Mouse (Mus musculus) liver, embryonic 15.5 days (tissue): ENCODE measurements around the gene Dkkl1. TPM values are rescaled to one million over a fixed set of nuclear protein-coding genes. Genes with fewer than 3 reads are reported as not detected.
A peak's percentile ranks its signal among the peaks of the same experiment; 100 is the strongest.

ENCODE experiments used
- ATAC-seq: fragments of 200-750 bp; cut with Nextera tagmentation; 2 replicates; pipeline ENCODE4 v1.8.0; 2017; ENCODE audit warnings: moderate number of reproducible peaks, mild to moderate bottlenecking, moderate library complexity; ENCODE audit not compliant: insufficient read depth
- H3K27ac ChIP-seq: fragments of 300-500 bp; sonication (generic); replicated peaks from 2 replicates; pipeline ENCODE4 v1.5.1; 2015; ENCODE audit warnings: mild to moderate bottlenecking, inconsistent platforms
- H3K27me3 ChIP-seq: fragments of 300-500 bp; sonication (generic); 2 replicates; pipeline ENCODE4 v1.6.1; 2015; ENCODE audit warnings: mild to moderate bottlenecking, inconsistent platforms
- H3K36me3 ChIP-seq: fragments of 300-500 bp; sonication (generic); replicated peaks from 2 replicates; pipeline ENCODE4 v1.6.1; 2015; ENCODE audit warnings: moderate library complexity, mild to moderate bottlenecking, inconsistent platforms
- H3K4me1 ChIP-seq: fragments of 300-500 bp; sonication (generic); replicated peaks from 2 replicates; pipeline ENCODE4 v1.6.1; 2015; ENCODE audit warnings: inconsistent platforms
- H3K4me2 ChIP-seq: fragments of 300-500 bp; sonication (generic); 2 replicates; pipeline ENCODE4 v1.6.1; 2015; ENCODE audit warnings: moderate library complexity, mild to moderate bottlenecking, inconsistent platforms
- H3K4me3 ChIP-seq: fragments of 300-500 bp; sonication (generic); replicated peaks from 2 replicates; pipeline ENCODE4 v1.5.1; 2015; ENCODE audit warnings: mild to moderate bottlenecking, inconsistent platforms
- H3K9ac ChIP-seq: fragments of 300-500 bp; sonication (generic); 2 replicates; pipeline ENCODE4 v1.6.1; 2015; ENCODE audit warnings: moderate library complexity, mild to moderate bottlenecking, inconsistent platforms
- H3K9me3 ChIP-seq: fragments of 300-500 bp; sonication (generic); replicated peaks from 2 replicates; pipeline ENCODE4 v1.6.1; 2016; ENCODE audit warnings: inconsistent platforms
- WGBS: fragments of 180-500 bp; shearing (Covaris S2); methylation state at CpG from one replicate; pipeline ENCODE4 v1.1.7; 2015; ENCODE audit warnings: mixed read lengths; ENCODE audit not compliant: insufficient replicate concordance; 5-methylcytosine and 5-hydroxymethylcytosine counted together
- microRNA-seq: library from miRNA; unstranded; fragments of <30 nt; microRNA quantifications from one replicate; pipeline ENCODE4, GENCODE M21; 2016
- polyA plus RNA-seq: library from polyadenylated mRNA; unstranded; fragments of >200 nt; fragmentation: Nextera tagmentation; extraction: Ambion mirVana; gene quantifications from 2 replicates; pipeline ENCODE4 v1.2.1, GENCODE M21; 2015

Gene Dkkl1
- polyA plus RNA-seq, 1 experiment from 2014 or later, result 2.4 TPM

DNA sequence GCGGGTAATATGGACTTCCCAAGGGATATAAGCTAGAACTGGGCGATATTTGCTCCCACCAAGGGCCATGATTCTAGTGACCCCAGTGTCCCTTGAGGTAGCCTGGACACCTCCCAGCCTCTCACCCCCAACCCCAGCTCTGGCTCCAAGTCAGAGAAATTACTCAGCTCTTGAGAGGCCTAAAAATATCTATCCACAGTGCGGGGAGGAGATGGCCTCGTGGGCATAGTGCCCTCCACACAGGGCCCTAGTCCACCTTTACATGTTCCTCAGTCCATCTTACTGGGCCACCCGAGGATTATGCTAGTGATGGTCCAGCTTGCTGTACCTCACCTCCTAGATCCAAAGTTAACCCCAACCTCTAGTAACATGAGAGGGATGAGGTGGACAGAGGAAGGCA lies 47.1 kb downstream of the Dkkl1 start:
- 49% methylated on average over 5 of the region's 5 CpGs for WGBS

GRCm38 (mm10) chr7:45163735-45164490 lies 48.0 kb downstream of the Dkkl1 start, which contains the start of gene Slc17a7:
Slc17a7 (plus strand) TSS chr7:45163949.
- H3K4me3 ChIP-seq, result peak within 1 kb of the TSS; percentile 51
- no peak within 1 kb of the TSS for H3K9ac ChIP-seq
- no peak within 1 kb of the TSS for H3K27ac ChIP-seq
- H3K4me1 ChIP-seq, result peaks cover 21% of the 10 kb centered on the region
- H3K9me3 ChIP-seq, result no peaks in the 10 kb centered on the region
- ATAC-seq, result peak; percentile 27; the same call in 1 of the 2 replicates
- H3K27me3 ChIP-seq, result peaks cover 68% of the 10 kb centered on the region
- peak within 1 kb of the TSS; percentile 75 for H3K4me2 ChIP-seq
- H3K36me3 ChIP-seq, result no peaks in the 10 kb centered on the region; the same call in 1 of the 2 replicates
- 4% methylated on average over 40 of the region's 41 CpGs for WGBS

More for the DNA sequence above, 47.1 kb downstream of the Dkkl1 start:
- ATAC-seq, result no peak
- Histone ChIP-seq H3K9ac (no peak overlapping the region), H3K4me3 (no peak overlapping the region), H3K4me2 (no peak overlapping the region), H3K9me3 (peaks cover 7% of the 10 kb centered on the region), H3K36me3 (no peaks in the 10 kb centered on the region; the same call in 1 of the 2 replicates), H3K4me1 (peaks cover 21% of the 10 kb centered on the region), H3K27me3 (peaks cover 77% of the 10 kb centered on the region), H3K27ac (no peak overlapping the region)

DNA sequence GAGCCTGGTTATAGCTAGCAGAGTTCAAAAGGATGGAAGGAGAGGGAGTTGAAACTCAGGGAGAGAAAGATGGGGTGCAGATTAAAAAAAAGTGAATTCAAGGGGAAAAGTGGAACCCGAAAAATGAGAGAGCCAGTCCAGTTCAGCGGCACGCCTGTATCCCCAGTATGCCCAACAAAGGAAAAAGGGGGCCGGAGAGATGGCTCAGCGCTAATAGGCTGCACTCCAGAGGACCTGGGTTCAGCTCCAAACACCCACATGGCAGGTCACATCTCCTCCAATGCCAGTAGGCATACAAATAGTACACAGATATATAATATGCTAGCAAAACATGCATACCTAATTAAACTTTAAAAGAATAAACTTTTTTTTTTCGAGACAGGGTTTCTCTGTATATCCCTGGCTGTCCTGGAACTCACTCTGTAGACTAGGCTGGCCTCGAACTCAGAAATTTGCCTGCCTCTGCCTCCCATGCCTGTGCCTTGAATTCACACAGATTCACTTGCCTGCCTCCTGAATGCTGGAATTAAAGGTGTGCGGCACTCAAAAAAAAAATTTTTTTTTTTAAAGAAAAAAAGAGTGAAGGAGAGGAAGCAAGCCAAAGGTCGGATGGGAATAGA lies 48.8 kb downstream of the Dkkl1 start:
- WGBS, result 63% methylated on average over 9 of the region's 9 CpGs
- H3K4me3 ChIP-seq, result no peak overlapping the region

DNA sequence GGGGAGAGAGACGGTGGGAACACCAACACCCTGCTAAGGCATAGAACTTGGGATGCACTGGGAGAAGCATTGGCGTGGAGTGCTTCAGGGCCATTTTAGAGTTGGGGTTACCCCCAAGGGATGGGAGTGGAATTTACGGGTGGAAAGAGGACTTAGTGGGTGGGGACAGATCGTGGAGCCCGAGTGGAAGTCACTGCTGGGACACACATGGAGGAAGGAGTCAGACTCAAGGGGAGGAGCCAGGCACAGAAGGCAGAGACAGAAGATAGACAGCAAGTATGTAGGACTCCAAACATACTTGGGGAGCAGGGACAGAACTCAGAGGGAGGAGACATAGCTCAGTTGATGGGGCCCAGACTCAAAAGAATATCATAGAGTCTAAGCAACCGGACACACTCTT lies 49.4 kb downstream of the Dkkl1 start:
- no peak for ATAC-seq
- WGBS, result 25% methylated on average over 6 of the region's 6 CpGs
- Histone ChIP-seq H3K9me3 (no peaks in the 10 kb centered on the region), H3K4me1 (peaks cover 21% of the 10 kb centered on the region), H3K9ac (no peak overlapping the region), H3K4me2 (peak overlapping the region; percentile 82), H3K4me3 (peak overlapping the region; percentile 50), H3K27ac (no peak overlapping the region), H3K27me3 (peaks cover 54% of the 10 kb centered on the region), H3K36me3 (peaks cover 7% of the 10 kb centered on the region)

More for the DNA sequence above, 48.8 kb downstream of the Dkkl1 start:
- no peak overlapping the region for H3K4me2 ChIP-seq
- peaks cover 60% of the 10 kb centered on the region for H3K27me3 ChIP-seq
- no peak overlapping the region for H3K9ac ChIP-seq
- ATAC-seq, result no peak
- H3K36me3 ChIP-seq, result peaks cover 5% of the 10 kb centered on the region; the same call in 1 of the 2 replicates
- no peak overlapping the region for H3K27ac ChIP-seq
- H3K4me1 ChIP-seq, result peaks cover 21% of the 10 kb centered on the region
- no peaks in the 10 kb centered on the region for H3K9me3 ChIP-seq

- WGBS, result 4% methylated on average over 35 of the region's 35 CpGs
- no peak overlapping the region for H3K27ac ChIP-seq
- peaks cover 21% of the 10 kb centered on the region for H3K4me1 ChIP-seq
- H3K27me3 ChIP-seq, result peaks cover 47% of the 10 kb centered on the region
- ATAC-seq, result peak; percentile 73
- no peaks in the 10 kb centered on the region for H3K9me3 ChIP-seq
- peak overlapping the region; percentile 82 for H3K4me2 ChIP-seq
- H3K9ac ChIP-seq, result no peak overlapping the region
- peak overlapping the region; percentile 50 for H3K4me3 ChIP-seq
- peaks cover 10% of the 10 kb centered on the region for H3K36me3 ChIP-seq
These were observed 50.1 kb downstream of the Dkkl1 start for GRCm38 (mm10) chr7:45161612-45162473.

DNA sequence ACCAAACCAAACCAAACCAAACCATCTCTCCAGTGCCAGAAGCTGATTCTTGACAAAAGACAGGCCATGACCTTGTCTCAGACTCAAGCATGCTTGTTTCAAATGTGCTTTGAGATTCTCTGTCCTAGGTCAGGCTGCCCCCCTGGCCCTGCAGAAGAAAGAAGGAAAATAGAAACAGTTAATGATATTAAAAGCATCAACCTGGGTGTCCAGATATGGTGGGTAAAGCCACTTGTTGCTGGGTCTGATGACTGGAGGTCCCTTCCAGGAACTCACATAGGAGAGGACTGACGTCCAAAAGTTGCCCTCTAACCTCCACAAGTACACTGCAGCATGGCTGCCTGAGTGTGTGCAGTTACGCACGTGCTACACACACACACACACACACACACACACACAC lies 51.1 kb downstream of the Dkkl1 start:
- 77% methylated on average over 3 of the region's 3 CpGs for WGBS
- H3K4me3 ChIP-seq, result no peak overlapping the region
- H3K4me1 ChIP-seq, result peaks cover 21% of the 10 kb centered on the region
- peaks cover 37% of the 10 kb centered on the region for H3K27me3 ChIP-seq
- no peak overlapping the region for H3K9ac ChIP-seq
- no peak overlapping the region for H3K27ac ChIP-seq
- H3K4me2 ChIP-seq, result no peak overlapping the region
- peaks cover 10% of the 10 kb centered on the region for H3K36me3 ChIP-seq
- ATAC-seq, result no peak
- H3K9me3 ChIP-seq, result no peaks in the 10 kb centered on the region

- H3K4me1 ChIP-seq, result peaks cover 25% of the 10 kb centered on the region
- peaks cover 10% of the 10 kb centered on the region for H3K36me3 ChIP-seq
- H3K27me3 ChIP-seq, result peaks cover 32% of the 10 kb centered on the region
- no peaks in the 10 kb centered on the region for H3K9me3 ChIP-seq
- no peak overlapping the region for H3K9ac ChIP-seq
- no peak overlapping the region for H3K4me3 ChIP-seq
- no peak overlapping the region for H3K4me2 ChIP-seq
- 78% methylated on average over 6 of the region's 6 CpGs for WGBS
- no peak overlapping the region for H3K27ac ChIP-seq
- no peak for ATAC-seq
These were observed 51.6 kb downstream of the Dkkl1 start for GRCm38 (mm10) chr7:45160316-45160800.

- Histone ChIP-seq H3K9me3 (no peaks in the 10 kb centered on the region), H3K36me3 (peaks cover 10% of the 10 kb centered on the region), H3K9ac (no peak overlapping the region), H3K4me2 (no peak overlapping the region), H3K4me1 (peaks cover 31% of the 10 kb centered on the region), H3K27me3 (peaks cover 18% of the 10 kb centered on the region), H3K27ac (no peak overlapping the region), H3K4me3 (no peak overlapping the region)
- 78% methylated on average over 6 of the region's 6 CpGs for WGBS
- ATAC-seq, result no peak
These were observed 53.0 kb downstream of the Dkkl1 start for GRCm38 (mm10) chr7:45158991-45159390.

Small RNA genes within 50 kb of the gene (microRNA-seq; reads per million reads assigned to microRNA genes)
- gene Mir7055, result not detected

Other genes starting within 250 kb of the Dkkl1 start
- gene Cpt1c, start 237.3 kb downstream of the Dkkl1 start, polyA plus RNA-seq, result 1.5 and 1.6 TPM in 2 replicates
- gene Prmt1, start 225.6 kb downstream of the Dkkl1 start, polyA plus RNA-seq, result 111 and 114 TPM in 2 replicates
- 39.4 and 47.2 TPM in 2 replicates for gene Irf3, start 214.5 kb downstream of the Dkkl1 start, polyA plus RNA-seq
- 12.3 and 13.7 TPM in 2 replicates for gene Bcl2l12, start 213.4 kb downstream of the Dkkl1 start, polyA plus RNA-seq
- 10.4 and 11.9 TPM in 2 replicates for gene Scaf1, start 195.8 kb downstream of the Dkkl1 start, polyA plus RNA-seq
- gene Rras, start 194.2 kb downstream of the Dkkl1 start, polyA plus RNA-seq, result 20.8 and 23.6 TPM in 2 replicates
- 2.1 and 2.3 TPM in 2 replicates for gene Prr12, start 159.3 kb downstream of the Dkkl1 start, polyA plus RNA-seq
- gene Nosip, start 149.7 kb downstream of the Dkkl1 start, polyA plus RNA-seq, result 25.9 and 27.4 TPM in 2 replicates
- 8.5 and 9.0 TPM in 2 replicates for gene Prrg2, start 149.5 kb downstream of the Dkkl1 start, polyA plus RNA-seq
- 26.3 and 26.6 TPM in 2 replicates for gene Rcn3, start 119.9 kb downstream of the Dkkl1 start, polyA plus RNA-seq
- gene Fcgrt, start 108.3 kb downstream of the Dkkl1 start, polyA plus RNA-seq, result 43.6 and 51.2 TPM in 2 replicates
- gene Rps11, start 87.7 kb downstream of the Dkkl1 start, polyA plus RNA-seq, result 673 and 768 TPM in 2 replicates
- gene Rpl13a, start 83.4 kb downstream of the Dkkl1 start, polyA plus RNA-seq, result 534 and 633 TPM in 2 replicates
- 0.10 TPM in 1 of 2 replicates, not detected in the other for gene Gm45713, start 75.9 kb downstream of the Dkkl1 start, polyA plus RNA-seq
- gene Flt3l, start 75.7 kb downstream of the Dkkl1 start, polyA plus RNA-seq, result 3.4 and 3.7 TPM in 2 replicates
- gene Pih1d1, start 57.8 kb downstream of the Dkkl1 start, polyA plus RNA-seq, result 42.2 and 46.8 TPM in 2 replicates
- 31.4 and 32.6 TPM in 2 replicates for gene Aldh16a1, start 57.6 kb downstream of the Dkkl1 start, polyA plus RNA-seq
- gene Slc17a7, start 48.2 kb downstream of the Dkkl1 start, polyA plus RNA-seq, result not detected in 2 replicates
- not detected in 2 replicates for gene Gfy, start 32.6 kb downstream of the Dkkl1 start, polyA plus RNA-seq
- gene Pth2, start 31.2 kb downstream of the Dkkl1 start, polyA plus RNA-seq, result not detected in 2 replicates
- 0.07 and 0.13 TPM in 2 replicates for gene Ccdc155, start 7.3 kb downstream of the Dkkl1 start, polyA plus RNA-seq
- 6.6 and 7.0 TPM in 2 replicates for gene Tead2, start 3.6 kb upstream of the Dkkl1 start, polyA plus RNA-seq
- gene Cd37, start 27.0 kb upstream of the Dkkl1 start, polyA plus RNA-seq, result 15.1 and 16.7 TPM in 2 replicates
- gene Slc6a16, start 28.9 kb upstream of the Dkkl1 start, polyA plus RNA-seq, result not detected in 2 replicates
- gene Slc6a21, start 65.4 kb upstream of the Dkkl1 start, polyA plus RNA-seq, result not detected in 2 replicates
- 1.3 and 1.5 TPM in 2 replicates for gene Trpm4, start 121.6 kb upstream of the Dkkl1 start, polyA plus RNA-seq
- 0.31 and 0.54 TPM in 2 replicates for gene Hrc, start 123.1 kb upstream of the Dkkl1 start, polyA plus RNA-seq
- gene Ppfia3, start 154.9 kb upstream of the Dkkl1 start, polyA plus RNA-seq, result 0.09 and 0.14 TPM in 2 replicates
- gene Lin7b, start 158.4 kb upstream of the Dkkl1 start, polyA plus RNA-seq, result not detected in 2 replicates
- gene Snrnp70, start 183.6 kb upstream of the Dkkl1 start, polyA plus RNA-seq, result 77.8 and 86.3 TPM in 2 replicates
- not detected in 2 replicates for gene Kcna7, start 193.5 kb upstream of the Dkkl1 start, polyA plus RNA-seq
- gene Ntf5, start 201.5 kb upstream of the Dkkl1 start, polyA plus RNA-seq, result 0.22 and 0.24 TPM in 2 replicates
- gene Lhb, start 208.7 kb upstream of the Dkkl1 start, polyA plus RNA-seq, result not detected in 2 replicates
- gene Gys1, start 222.7 kb upstream of the Dkkl1 start, polyA plus RNA-seq, result 6.8 and 7.7 TPM in 2 replicates
- 67.1 and 74.2 TPM in 2 replicates for gene Ruvbl2, start 225.9 kb upstream of the Dkkl1 start, polyA plus RNA-seq
- 6,104 and 6,562 TPM in 2 replicates for gene Ftl1, start 247.7 kb upstream of the Dkkl1 start, polyA plus RNA-seq